Mouse (Mus musculus) midbrain, embryonic 11.5 days (tissue): ENCODE measurements at regions not wholly inside any gene's neighbourhood (a gene's known extent, or its start where the extent isn't known, plus 50 kb on each side); places are given as distances from the start of the nearest gene placed in this dataset.

Experiments
- ATAC-seq: fragments of 200-750 bp; cut with Nextera tagmentation; 2 replicates; pipeline ENCODE4 v1.8.0; 2017; ENCODE audit warnings: moderate TSS enrichment, moderate library complexity; ENCODE audit not compliant: low FRiP score
- DNase-seq: peaks from one replicate; pipeline ENCODE4 v3.0.0; 2015; ENCODE audit warnings: low spot score; ENCODE audit errors: missing footprints
- H3K27ac ChIP-seq: fragments of 300-500 bp; sonication (generic); 2 replicates; pipeline ENCODE4 v1.5.1; 2014; ENCODE audit warnings: low read depth, low read length
- H3K27me3 ChIP-seq: fragments of 300-500 bp; sonication (generic); 2 replicates; pipeline ENCODE4 v1.6.1; 2014; ENCODE audit warnings: mild to moderate bottlenecking, low read length, moderate library complexity, mixed read lengths; ENCODE audit not compliant: control insufficient read depth, insufficient read depth
- H3K36me3 ChIP-seq: fragments of 300-500 bp; sonication (generic); 2 replicates; pipeline ENCODE4 v1.6.1; 2014; ENCODE audit warnings: mild to moderate bottlenecking, low read length, moderate library complexity, mixed read lengths; ENCODE audit not compliant: control insufficient read depth, insufficient read depth
- H3K4me1 ChIP-seq: fragments of 300-500 bp; sonication (generic); 2 replicates; pipeline ENCODE4 v1.6.1; 2014; ENCODE audit warnings: low read length; ENCODE audit not compliant: control insufficient read depth, insufficient read depth
- H3K4me2 ChIP-seq: fragments of 300-500 bp; sonication (generic); 2 replicates; pipeline ENCODE4 v1.6.1; 2014; ENCODE audit warnings: mild to moderate bottlenecking, moderate library complexity
- H3K4me3 ChIP-seq: fragments of 300-500 bp; sonication (generic); 2 replicates; pipeline ENCODE4 v1.5.1; 2014; ENCODE audit warnings: low read depth, low read length
- H3K9ac ChIP-seq: fragments of 300-500 bp; sonication (generic); 2 replicates; pipeline ENCODE4 v1.6.1; 2014; ENCODE audit warnings: low read length
- H3K9me3 ChIP-seq: fragments of 300-500 bp; sonication (generic); 2 replicates; pipeline ENCODE4 v1.6.1; 2016; ENCODE audit warnings: low read length; ENCODE audit not compliant: control insufficient read depth
- WGBS: fragments of 180-500 bp; shearing (Covaris S2); extraction: QIAGEN DNeasy Blood & Tissue Kit; methylation state at CpG from one replicate; pipeline ENCODE4 v1.1.7; 2014; 5-methylcytosine and 5-hydroxymethylcytosine counted together

- H3K4me2 ChIP-seq: no peak overlapping the region
- no peaks in the 10 kb centered on the region for H3K27me3 ChIP-seq
- H3K4me1 ChIP-seq: no peaks in the 10 kb centered on the region
- ATAC-seq (peak; percentile 84), DNase-seq (no peak)
- no peak overlapping the region for H3K27ac ChIP-seq
- no peaks in the 10 kb centered on the region for H3K36me3 ChIP-seq
- WGBS: 54% methylated on average over 5 of the region's 5 CpGs
- H3K9ac ChIP-seq: no peak overlapping the region
- no peaks in the 10 kb centered on the region for H3K9me3 ChIP-seq
- no peak overlapping the region for H3K4me3 ChIP-seq
Observed at GRCm38 (mm10) chr13:31374006-31374405, 181.9 kb upstream of the Foxq1 start.

GRCm38 (mm10) chr13:31393421-31394215, 162.3 kb upstream of the Foxq1 start:
- 67% methylated on average over 4 of the region's 4 CpGs for WGBS
- H3K4me3 ChIP-seq: no peak overlapping the region
- no peaks in the 10 kb centered on the region for H3K4me1 ChIP-seq
- no peaks in the 10 kb centered on the region for H3K36me3 ChIP-seq
- H3K9ac ChIP-seq: no peak overlapping the region
- no peak overlapping the region for H3K27ac ChIP-seq
- no peaks in the 10 kb centered on the region for H3K9me3 ChIP-seq
- H3K4me2 ChIP-seq: no peak overlapping the region
- DNase-seq (peak; percentile 59), ATAC-seq (no peak)
- H3K27me3 ChIP-seq: no peaks in the 10 kb centered on the region

- WGBS: 70% methylated on average over 5 of the region's 5 CpGs
- no peaks in the 10 kb centered on the region for H3K36me3 ChIP-seq
- DNase-seq (peak; percentile 74), ATAC-seq (no peak)
- H3K27me3 ChIP-seq: no peaks in the 10 kb centered on the region
- no peak overlapping the region for H3K4me3 ChIP-seq
- H3K4me2 ChIP-seq: no peak overlapping the region
- no peaks in the 10 kb centered on the region for H3K4me1 ChIP-seq
- no peak overlapping the region for H3K9ac ChIP-seq
- no peak overlapping the region for H3K27ac ChIP-seq
- H3K9me3 ChIP-seq: no peaks in the 10 kb centered on the region
Observed at GRCm38 (mm10) chr13:31396216-31396910, 159.6 kb upstream of the Foxq1 start.

GRCm38 (mm10) chr13:31397246-31397645, 158.7 kb upstream of the Foxq1 start:
- H3K27me3 ChIP-seq: no peaks in the 10 kb centered on the region
- DNase-seq: peak; percentile 73
- no peak overlapping the region for H3K9ac ChIP-seq
- no peaks in the 10 kb centered on the region for H3K4me1 ChIP-seq
- no peak overlapping the region for H3K27ac ChIP-seq
- no peaks in the 10 kb centered on the region for H3K9me3 ChIP-seq
- 77% methylated on average over 10 of the region's 10 CpGs for WGBS
- no peak overlapping the region for H3K4me2 ChIP-seq
- no peaks in the 10 kb centered on the region for H3K36me3 ChIP-seq
- H3K4me3 ChIP-seq: no peak overlapping the region
- no peak for ATAC-seq

- H3K4me1 ChIP-seq: no peaks in the 10 kb centered on the region
- WGBS: 96% methylated on average over 2 of the region's 2 CpGs
- H3K4me2 ChIP-seq: no peak overlapping the region
- no peaks in the 10 kb centered on the region for H3K27me3 ChIP-seq
- DNase-seq (no peak), ATAC-seq (no peak)
- no peaks in the 10 kb centered on the region for H3K9me3 ChIP-seq
- no peak overlapping the region for H3K4me3 ChIP-seq
- no peak overlapping the region for H3K27ac ChIP-seq
- no peaks in the 10 kb centered on the region for H3K36me3 ChIP-seq
- H3K9ac ChIP-seq: no peak overlapping the region
Observed at GRCm38 (mm10) chr13:31400401-31400800, 155.5 kb upstream of the Foxq1 start.

GRCm38 (mm10) chr13:31405312-31405711, 150.6 kb upstream of the Foxq1 start:
- Histone ChIP-seq H3K4me2 (no peak overlapping the region), H3K9me3 (no peaks in the 10 kb centered on the region), H3K27ac (no peak overlapping the region), H3K9ac (no peak overlapping the region), H3K27me3 (no peaks in the 10 kb centered on the region), H3K4me3 (no peak overlapping the region), H3K36me3 (no peaks in the 10 kb centered on the region), H3K4me1 (no peaks in the 10 kb centered on the region)
- 87% methylated on average over 2 of the region's 2 CpGs for whole genome bisulfite sequencing
- DNase-seq (peak; percentile 12), ATAC-seq (no peak)

- DNase-seq (peak; percentile 33), ATAC-seq (no peak)
- no peak overlapping the region for H3K4me2 ChIP-seq
- no peak overlapping the region for H3K27ac ChIP-seq
- WGBS: 66% methylated on average over 10 of the region's 10 CpGs
- no peak overlapping the region for H3K9ac ChIP-seq
- H3K9me3 ChIP-seq: no peaks in the 10 kb centered on the region
- H3K4me3 ChIP-seq: no peak overlapping the region
- no peaks in the 10 kb centered on the region for H3K36me3 ChIP-seq
- H3K27me3 ChIP-seq: no peaks in the 10 kb centered on the region
- no peaks in the 10 kb centered on the region for H3K4me1 ChIP-seq
Observed at GRCm38 (mm10) chr13:31408439-31409122, 147.4 kb upstream of the Foxq1 start.

- ATAC-seq: no peak
- no peaks in the 10 kb centered on the region for H3K9me3 ChIP-seq
- H3K4me3 ChIP-seq: no peak overlapping the region
- H3K9ac ChIP-seq: no peak overlapping the region
- no peaks in the 10 kb centered on the region for H3K36me3 ChIP-seq
- peak; percentile 35 for DNase-seq
- no peak overlapping the region for H3K27ac ChIP-seq
- no peaks in the 10 kb centered on the region for H3K4me1 ChIP-seq
- no peak overlapping the region for H3K4me2 ChIP-seq
- H3K27me3 ChIP-seq: no peaks in the 10 kb centered on the region
- WGBS: 88% methylated on average over 2 of the region's 2 CpGs
Observed at GRCm38 (mm10) chr13:31409123-31409513, 146.8 kb upstream of the Foxq1 start.

- H3K27me3 ChIP-seq: no peaks in the 10 kb centered on the region
- no peak overlapping the region for H3K4me2 ChIP-seq
- WGBS: 92% methylated on average over 5 of the region's 5 CpGs
- H3K9ac ChIP-seq: no peak overlapping the region
- H3K4me1 ChIP-seq: no peaks in the 10 kb centered on the region
- no peaks in the 10 kb centered on the region for H3K9me3 ChIP-seq
- DNase-seq: peak; percentile 51
- H3K27ac ChIP-seq: no peak overlapping the region
- ATAC-seq: no peak
- H3K4me3 ChIP-seq: no peak overlapping the region
- no peaks in the 10 kb centered on the region for H3K36me3 ChIP-seq
Observed at GRCm38 (mm10) chr13:31421556-31421955, 134.4 kb upstream of the Foxq1 start.
